Mouse (Mus musculus) hindbrain, embryonic 15.5 days (tissue): ENCODE results near the gene Samd8. TPM values are rescaled to one million over a fixed set of nuclear protein-coding genes. Genes with fewer than 3 reads are reported as not detected.

Experiments used
- ATAC-seq: fragments of 200-750 bp; cut with Nextera tagmentation; 2 replicates; pipeline ENCODE4 v1.8.0; 2017; ENCODE audit warnings: low read depth, moderate number of reproducible peaks, moderate TSS enrichment; ENCODE audit not compliant: low FRiP score
- H3K27ac ChIP-seq: fragments of 300-500 bp; sonication (generic); replicated peaks from 2 replicates; pipeline ENCODE4 v1.5.1; 2015; ENCODE audit warnings: mild to moderate bottlenecking, inconsistent platforms
- H3K27me3 ChIP-seq: fragments of 300-500 bp; sonication (generic); 2 replicates; pipeline ENCODE4 v1.6.1; 2015; ENCODE audit warnings: control low read depth, inconsistent platforms
- H3K36me3 ChIP-seq: fragments of 300-500 bp; sonication (generic); 2 replicates; pipeline ENCODE4 v1.6.1; 2015; ENCODE audit warnings: control low read depth, inconsistent platforms
- H3K4me1 ChIP-seq: fragments of 300-500 bp; sonication (generic); replicated peaks from 2 replicates; pipeline ENCODE4 v1.6.1; 2015; ENCODE audit warnings: control low read depth, inconsistent platforms
- H3K4me2 ChIP-seq: fragments of 300-500 bp; sonication (generic); 2 replicates; pipeline ENCODE4 v1.6.1; 2015; ENCODE audit warnings: moderate library complexity, mild to moderate bottlenecking, inconsistent platforms
- H3K4me3 ChIP-seq: fragments of 300-500 bp; sonication (generic); 2 replicates; pipeline ENCODE4 v1.5.1; 2015; ENCODE audit warnings: mild to moderate bottlenecking, inconsistent platforms
- H3K9ac ChIP-seq: fragments of 300-500 bp; sonication (generic); 2 replicates; pipeline ENCODE4 v1.6.1; 2015; ENCODE audit warnings: inconsistent platforms
- H3K9me3 ChIP-seq: fragments of 300-500 bp; sonication (generic); 2 replicates; pipeline ENCODE4 v1.6.1; 2016; ENCODE audit warnings: control low read depth, inconsistent platforms
- WGBS: fragments of 180-500 bp; shearing (Covaris S2); methylation state at CpG from one replicate; pipeline ENCODE4 v1.1.7; 2015; 5-methylcytosine and 5-hydroxymethylcytosine counted together
- polyA plus RNA-seq: library from polyadenylated mRNA; unstranded; fragments of >200 nt; fragmentation: Nextera tagmentation; extraction: Ambion mirVana; gene quantifications from 2 replicates; pipeline ENCODE4 v1.2.1, GENCODE M21; 2015

The Samd8 gene
- polyA plus RNA-seq, 1 experiment from 2014 or later, result 21.3 TPM

DNA sequence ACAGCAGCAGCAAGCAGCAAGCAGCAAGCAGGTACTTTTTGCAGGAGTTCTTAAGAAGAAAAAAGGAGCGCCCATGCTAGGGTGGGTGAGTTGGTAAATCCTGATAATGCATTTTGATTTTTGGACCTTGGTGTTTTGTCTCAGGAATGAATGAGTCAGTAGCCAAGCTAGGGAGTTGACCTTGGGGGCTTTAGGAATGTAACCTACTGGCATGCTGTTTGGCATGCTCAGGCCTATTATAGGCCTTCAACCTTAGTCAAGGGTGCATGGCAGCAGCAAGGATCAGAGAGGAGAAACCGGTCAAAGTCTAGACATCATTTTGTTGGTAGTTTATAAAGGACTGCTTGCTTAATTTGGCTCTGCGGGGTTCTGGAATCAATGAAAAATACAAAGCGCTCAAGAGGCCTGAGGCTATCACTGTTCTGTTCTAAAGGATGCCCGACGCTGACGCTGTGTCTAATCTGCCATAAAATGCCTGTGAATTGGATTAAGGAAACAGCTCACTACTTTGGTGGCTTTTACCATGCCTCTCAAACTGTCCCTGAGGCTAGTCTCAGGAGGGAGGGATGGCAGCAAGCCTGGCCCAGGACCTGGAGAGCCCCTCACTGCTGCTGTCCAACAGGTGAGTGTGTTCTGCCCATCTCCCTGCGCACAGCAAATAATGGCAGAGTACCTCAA, 28.2 kb upstream of the Samd8 start:
- H3K4me1 ChIP-seq, result no peaks in the 10 kb centered on the region; the same call in 1 of the 2 replicates
- no peaks in the 10 kb centered on the region for H3K9me3 ChIP-seq
- H3K27me3 ChIP-seq, result no peaks in the 10 kb centered on the region
- H3K4me3 ChIP-seq, result no peak overlapping the region
- no peaks in the 10 kb centered on the region for H3K36me3 ChIP-seq
- WGBS, result 53% methylated on average over 8 of the region's 8 CpGs
- no peak overlapping the region for H3K27ac ChIP-seq
- ATAC-seq, result no peak
- no peak overlapping the region for H3K9ac ChIP-seq
- H3K4me2 ChIP-seq, result no peak overlapping the region

DNA sequence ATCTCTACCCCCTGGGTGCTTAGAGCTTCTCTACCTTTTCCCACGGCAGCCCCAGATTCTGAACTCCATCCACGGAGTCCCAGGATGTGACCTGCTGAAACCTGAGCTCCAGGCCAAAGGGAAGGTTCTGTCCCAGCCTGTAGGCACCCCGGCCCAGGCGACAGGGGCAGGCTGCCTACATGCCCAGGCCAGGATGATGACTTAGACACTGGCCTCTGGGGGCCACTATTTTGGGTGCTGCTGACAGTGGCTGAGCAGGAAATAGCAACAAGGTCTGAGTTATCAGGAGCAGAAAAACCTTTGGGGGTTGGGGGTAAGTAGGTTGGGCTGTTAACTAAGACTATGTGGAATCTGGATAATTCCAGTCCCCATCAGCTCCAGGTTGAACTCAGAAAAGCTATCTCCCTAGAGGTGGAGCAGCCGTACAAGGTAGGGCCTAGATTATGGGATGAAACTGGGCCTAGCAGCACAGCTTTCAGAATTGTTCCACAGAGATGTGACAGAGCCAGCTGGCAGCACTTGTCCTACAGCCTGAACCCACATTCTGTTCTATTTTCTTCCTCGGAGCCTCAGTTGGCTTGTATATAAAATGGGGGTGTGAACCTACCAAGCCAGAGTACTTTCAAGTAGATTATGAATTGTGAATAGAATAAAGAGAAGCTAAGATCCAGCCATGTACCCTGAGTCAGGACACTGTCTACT, 21.1 kb upstream of the Samd8 start:
- no peak overlapping the region for H3K4me3 ChIP-seq
- no peak overlapping the region for H3K27ac ChIP-seq
- H3K9me3 ChIP-seq, result no peaks in the 10 kb centered on the region
- H3K36me3 ChIP-seq, result no peaks in the 10 kb centered on the region
- H3K9ac ChIP-seq, result no peak overlapping the region
- H3K4me1 ChIP-seq, result no peaks in the 10 kb centered on the region
- no peaks in the 10 kb centered on the region for H3K27me3 ChIP-seq
- no peak for ATAC-seq
- no peak overlapping the region for H3K4me2 ChIP-seq
- 81% methylated on average over 6 of the region's 6 CpGs for WGBS

DNA sequence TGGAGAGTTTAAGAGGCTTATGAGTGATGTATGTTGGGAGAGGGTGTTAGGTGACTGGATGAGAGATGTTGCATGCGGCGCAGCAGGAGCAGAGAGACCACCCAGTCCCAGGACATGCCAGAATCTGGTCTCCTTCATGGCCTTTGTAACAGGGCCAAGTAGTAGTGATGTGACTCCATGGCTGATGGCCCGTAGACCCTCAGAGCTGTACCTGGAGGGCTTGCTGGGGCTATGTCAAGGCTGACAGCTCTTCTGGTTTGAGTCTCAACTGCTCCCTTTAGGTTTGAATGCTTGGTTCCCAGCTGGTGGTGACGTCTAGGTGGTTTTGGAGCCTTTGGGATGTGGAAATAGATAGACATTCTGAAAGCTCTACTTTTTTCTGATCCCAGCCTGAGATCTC, 20.4 kb upstream of the Samd8 start:
- H3K4me1 ChIP-seq, result no peaks in the 10 kb centered on the region
- H3K36me3 ChIP-seq, result no peaks in the 10 kb centered on the region
- H3K27ac ChIP-seq, result no peak overlapping the region
- no peaks in the 10 kb centered on the region for H3K27me3 ChIP-seq
- ATAC-seq, result no peak
- no peaks in the 10 kb centered on the region for H3K9me3 ChIP-seq
- H3K4me3 ChIP-seq, result no peak overlapping the region
- H3K4me2 ChIP-seq, result no peak overlapping the region
- no peak overlapping the region for H3K9ac ChIP-seq
- 94% methylated on average over 4 of the region's 4 CpGs for WGBS

DNA sequence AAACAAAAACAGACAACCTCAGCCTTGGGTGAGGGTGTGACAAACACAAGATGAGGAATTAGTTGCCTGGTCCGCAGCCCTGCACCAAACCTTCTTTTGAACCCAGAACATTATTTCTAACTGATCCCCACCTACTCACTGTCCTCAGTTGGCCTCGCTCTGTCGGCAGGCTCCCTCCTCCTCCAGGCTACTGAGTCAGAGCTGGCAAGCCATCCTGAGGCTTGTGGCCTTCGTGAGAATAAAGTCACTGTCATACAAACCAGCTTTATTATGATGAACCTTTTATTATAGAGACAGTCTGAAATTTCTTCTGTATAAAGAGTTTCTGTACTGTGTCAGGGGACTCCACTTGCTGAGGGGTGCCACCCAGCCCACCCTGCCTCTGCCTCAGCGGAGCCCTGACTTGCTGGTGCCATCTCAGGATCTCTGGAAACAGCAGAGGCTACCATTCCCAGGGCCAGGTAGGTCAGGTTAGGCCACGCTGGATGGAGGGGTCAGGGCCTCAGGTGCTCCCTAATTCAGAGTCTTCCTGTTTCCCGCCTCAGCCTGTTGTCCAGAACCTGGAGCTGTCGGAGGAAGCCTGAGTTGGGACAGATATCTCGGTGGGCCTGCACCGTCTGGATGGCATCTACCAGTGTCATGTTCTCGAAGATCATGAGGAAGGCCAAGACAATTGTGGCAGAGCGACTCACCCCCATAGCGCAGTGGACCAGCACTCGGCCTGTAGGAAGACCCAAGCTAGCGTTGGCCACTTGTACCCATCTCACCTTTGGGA, 17.0 kb upstream of the Samd8 start:
- Histone ChIP-seq H3K4me3 (no peak overlapping the region), H3K4me1 (no peaks in the 10 kb centered on the region), H3K9ac (no peak overlapping the region), H3K27ac (no peak overlapping the region), H3K36me3 (no peaks in the 10 kb centered on the region), H3K4me2 (no peak overlapping the region), H3K9me3 (no peaks in the 10 kb centered on the region), H3K27me3 (no peaks in the 10 kb centered on the region)
- ATAC-seq, result no peak
- 93% methylated on average over 15 of the region's 15 CpGs for WGBS

DNA sequence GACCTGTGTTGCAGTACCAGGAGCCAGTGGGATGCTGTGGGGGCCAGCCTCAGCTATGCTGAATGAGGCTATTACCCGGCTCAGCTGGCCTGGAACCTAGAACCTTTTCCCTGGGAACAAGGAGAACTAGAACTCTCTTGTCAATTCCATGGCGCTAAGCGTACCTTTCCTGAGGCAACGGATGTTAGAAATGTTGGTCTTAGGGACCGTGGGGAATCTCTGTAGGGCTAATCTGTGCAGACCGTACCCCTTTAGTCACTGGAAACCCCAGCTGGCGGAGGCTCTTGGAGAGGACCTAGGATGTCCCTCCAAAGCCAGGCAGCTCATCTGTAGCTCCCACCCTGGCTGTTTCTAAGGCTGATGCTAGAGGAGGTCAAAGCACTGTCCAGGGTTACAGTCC, 10.0 kb upstream of the Samd8 start:
- no peak overlapping the region for H3K4me3 ChIP-seq
- no peak for ATAC-seq
- H3K9ac ChIP-seq, result no peak overlapping the region
- H3K4me1 ChIP-seq, result no peaks in the 10 kb centered on the region
- no peaks in the 10 kb centered on the region for H3K36me3 ChIP-seq
- H3K9me3 ChIP-seq, result no peaks in the 10 kb centered on the region
- H3K27me3 ChIP-seq, result no peaks in the 10 kb centered on the region
- no peak overlapping the region for H3K27ac ChIP-seq
- H3K4me2 ChIP-seq, result no peak overlapping the region
- WGBS, result 87% methylated on average over 7 of the region's 7 CpGs

DNA sequence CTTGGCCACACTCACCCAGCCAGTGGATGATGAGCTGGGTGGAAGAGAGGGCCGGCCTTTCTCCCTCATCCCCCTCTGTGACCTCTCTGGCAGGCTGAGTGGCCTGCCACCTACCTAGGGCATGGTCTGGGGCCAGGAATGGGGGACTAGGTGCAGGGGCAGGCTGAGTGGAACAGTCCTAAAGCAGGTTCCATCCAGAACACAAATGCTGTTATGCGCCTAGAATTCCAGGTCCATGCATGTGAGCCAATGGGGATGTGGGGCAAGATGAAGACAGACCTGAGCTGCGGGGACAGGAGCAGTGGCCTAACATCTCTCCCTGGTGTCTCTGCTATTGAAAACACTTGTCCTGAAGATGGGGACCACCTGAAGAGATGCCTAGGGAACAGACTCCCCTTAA, 9.0 kb upstream of the Samd8 start:
- H3K27ac ChIP-seq, result no peak overlapping the region
- H3K4me2 ChIP-seq, result no peak overlapping the region
- H3K4me3 ChIP-seq, result no peak overlapping the region
- 94% methylated on average over 3 of the region's 3 CpGs for WGBS
- no peak overlapping the region for H3K9ac ChIP-seq
- H3K4me1 ChIP-seq, result no peaks in the 10 kb centered on the region
- no peaks in the 10 kb centered on the region for H3K27me3 ChIP-seq
- H3K9me3 ChIP-seq, result no peaks in the 10 kb centered on the region
- no peaks in the 10 kb centered on the region for H3K36me3 ChIP-seq
- peak; percentile 28; the same call in 1 of the 2 replicates for ATAC-seq

DNA sequence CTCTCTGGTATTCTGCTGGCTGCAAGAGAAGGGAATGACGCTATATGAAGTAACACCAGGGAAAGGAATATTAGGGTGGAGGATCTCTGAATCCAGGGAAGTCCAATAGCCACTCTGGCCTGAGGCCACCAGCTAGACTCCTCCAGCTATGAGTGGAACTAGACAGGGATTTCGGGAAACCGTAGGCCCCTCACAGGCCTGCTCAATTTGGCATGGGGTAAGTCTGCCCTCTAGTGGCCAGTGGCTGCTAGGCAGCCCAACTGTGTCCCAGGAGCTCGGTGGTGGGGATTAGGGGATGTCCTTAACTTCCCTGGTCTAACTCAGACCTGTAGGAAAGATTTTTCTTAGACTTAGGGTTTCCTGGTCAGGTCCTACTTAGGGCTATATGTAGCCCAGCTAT, 8.5 kb upstream of the Samd8 start:
- H3K36me3 ChIP-seq, result no peaks in the 10 kb centered on the region
- H3K4me2 ChIP-seq, result no peak overlapping the region
- WGBS, result 17% methylated on average over 4 of the region's 4 CpGs
- no peak overlapping the region for H3K27ac ChIP-seq
- no peaks in the 10 kb centered on the region for H3K4me1 ChIP-seq
- H3K9me3 ChIP-seq, result no peaks in the 10 kb centered on the region
- no peak overlapping the region for H3K9ac ChIP-seq
- peak; percentile 78 for ATAC-seq
- H3K4me3 ChIP-seq, result no peak overlapping the region
- H3K27me3 ChIP-seq, result no peaks in the 10 kb centered on the region

DNA sequence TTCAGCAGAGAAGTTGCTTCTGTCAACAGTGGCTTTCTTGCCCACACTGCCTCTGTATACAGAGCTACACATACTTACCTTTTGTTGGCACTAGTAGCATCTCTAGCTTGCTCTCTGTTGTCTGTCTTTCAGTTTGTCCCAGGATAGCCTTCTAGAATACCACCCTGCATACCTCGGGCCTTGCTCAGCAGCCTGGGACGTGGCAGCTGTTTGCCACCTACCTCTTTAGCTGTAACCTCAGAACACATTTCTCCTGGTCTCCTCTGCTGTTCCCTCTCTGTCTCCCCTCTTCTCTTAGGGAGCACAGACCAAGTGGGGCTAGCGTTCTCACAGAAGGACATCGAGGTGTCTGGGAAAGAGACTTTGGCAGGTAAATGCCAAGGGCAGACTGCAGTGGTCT, 7.9 kb upstream of the Samd8 start:
- no peaks in the 10 kb centered on the region for H3K9me3 ChIP-seq
- no peak overlapping the region for H3K27ac ChIP-seq
- H3K36me3 ChIP-seq, result no peaks in the 10 kb centered on the region
- no peak for ATAC-seq
- no peaks in the 10 kb centered on the region for H3K4me1 ChIP-seq
- H3K27me3 ChIP-seq, result no peaks in the 10 kb centered on the region
- no peak overlapping the region for H3K4me2 ChIP-seq
- 94% methylated on average over 4 of the region's 4 CpGs for WGBS
- no peak overlapping the region for H3K9ac ChIP-seq
- H3K4me3 ChIP-seq, result no peak overlapping the region

DNA sequence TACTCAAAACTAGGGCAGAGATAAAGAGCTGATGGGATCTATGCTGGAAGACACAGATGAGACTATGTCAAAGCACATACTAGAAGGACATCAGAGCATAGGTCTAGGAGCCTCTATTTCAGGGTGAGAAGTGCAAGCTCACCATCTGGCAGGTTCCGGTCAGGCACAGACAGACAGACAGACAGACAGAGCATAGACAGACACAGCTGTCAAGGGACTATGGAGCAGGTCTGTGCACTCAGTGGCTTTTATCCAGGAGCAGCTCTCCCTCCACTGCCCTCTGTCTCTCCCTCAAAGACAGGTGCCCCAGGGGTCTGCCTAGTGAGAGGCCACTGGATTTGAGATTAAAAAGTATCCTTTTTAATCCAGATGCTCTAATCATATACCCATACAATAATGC, 6.2 kb upstream of the Samd8 start:
- Histone ChIP-seq H3K27me3 (no peaks in the 10 kb centered on the region), H3K9me3 (no peaks in the 10 kb centered on the region), H3K4me3 (no peak overlapping the region), H3K36me3 (no peaks in the 10 kb centered on the region), H3K4me2 (no peak overlapping the region), H3K4me1 (no peaks in the 10 kb centered on the region), H3K9ac (no peak overlapping the region), H3K27ac (no peak overlapping the region)
- no peak for ATAC-seq
- WGBS, result 95% methylated on average over 1 of the region's 1 CpGs

DNA sequence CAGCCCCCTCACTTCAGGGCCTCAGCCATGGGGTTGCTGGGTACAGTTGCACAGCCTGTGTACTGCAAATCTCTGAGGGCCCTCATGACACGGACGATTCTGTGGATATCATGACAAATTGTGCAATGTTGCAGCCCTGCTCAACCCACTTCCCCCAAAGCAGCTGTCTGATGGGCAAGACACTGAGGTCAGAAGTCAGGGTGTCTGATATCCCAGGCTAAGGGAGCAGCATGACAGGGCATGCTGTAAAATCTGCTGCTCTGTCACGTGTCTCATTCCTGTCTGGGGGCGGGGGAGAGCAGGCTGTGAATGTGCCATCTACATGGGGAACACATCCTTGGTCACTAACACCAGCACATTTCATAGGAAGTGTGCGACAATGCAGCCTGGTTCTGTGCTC, 5.2 kb upstream of the Samd8 start:
- WGBS, result 75% methylated on average over 5 of the region's 5 CpGs
- Histone ChIP-seq H3K36me3 (no peaks in the 10 kb centered on the region), H3K4me2 (no peak overlapping the region), H3K4me3 (no peak overlapping the region), H3K27me3 (no peaks in the 10 kb centered on the region), H3K4me1 (no peaks in the 10 kb centered on the region), H3K9me3 (no peaks in the 10 kb centered on the region), H3K27ac (no peak overlapping the region), H3K9ac (no peak overlapping the region)
- ATAC-seq, result no peak

DNA sequence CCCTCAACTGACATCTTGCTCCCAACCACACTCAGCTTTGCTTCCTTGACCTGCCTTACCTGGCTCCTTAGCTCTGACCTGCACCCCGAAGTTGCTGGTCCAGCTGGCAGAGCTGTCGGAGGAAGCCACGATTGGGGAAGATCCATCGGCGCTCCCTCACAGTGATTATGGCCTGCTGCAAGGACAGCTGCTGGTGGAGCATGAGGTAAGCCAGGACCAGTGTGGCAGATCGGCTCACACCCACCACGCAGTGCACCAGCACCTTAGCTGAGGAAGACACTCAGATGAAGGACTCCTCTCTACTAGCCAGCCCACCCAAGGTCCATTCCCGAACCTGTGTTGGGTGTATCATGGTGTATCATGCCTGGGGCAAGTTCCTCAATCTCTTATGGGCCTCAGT, 4.1 kb upstream of the Samd8 start:
- Histone ChIP-seq H3K36me3 (no peaks in the 10 kb centered on the region), H3K4me3 (no peak overlapping the region), H3K27ac (no peak overlapping the region), H3K9ac (no peak overlapping the region), H3K4me1 (no peaks in the 10 kb centered on the region), H3K27me3 (no peaks in the 10 kb centered on the region), H3K9me3 (no peaks in the 10 kb centered on the region), H3K4me2 (no peak overlapping the region)
- ATAC-seq, result no peak
- WGBS, result 91% methylated on average over 8 of the region's 8 CpGs

DNA sequence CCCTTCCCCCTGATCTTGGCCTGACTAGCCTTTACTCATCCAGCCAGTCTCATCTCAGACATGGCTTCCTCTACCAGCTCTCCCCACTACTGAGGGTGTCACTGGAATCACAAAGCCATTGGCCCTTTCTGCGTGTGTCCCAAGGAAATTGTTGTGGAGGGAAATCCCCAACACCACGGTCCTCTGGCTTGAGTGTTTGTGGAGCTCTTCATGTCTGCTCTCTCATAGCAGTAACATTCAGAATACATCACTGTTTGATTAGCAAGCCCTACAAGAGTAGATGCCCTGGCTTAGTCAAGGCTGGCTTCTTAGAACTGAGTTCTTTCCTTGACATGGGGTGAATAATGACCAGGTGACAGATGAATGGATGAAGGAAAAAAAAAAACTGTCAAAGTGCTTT, 3.5 kb upstream of the Samd8 start:
- H3K4me1 ChIP-seq, result peaks cover 3% of the 10 kb centered on the region
- WGBS, result 89% methylated on average over 2 of the region's 2 CpGs

More for the DNA sequence above, 3.5 kb upstream of the Samd8 start:
- Histone ChIP-seq H3K4me2 (no peak overlapping the region), H3K27me3 (no peaks in the 10 kb centered on the region), H3K9me3 (no peaks in the 10 kb centered on the region), H3K9ac (no peak overlapping the region), H3K4me3 (no peak overlapping the region), H3K36me3 (no peaks in the 10 kb centered on the region), H3K27ac (no peak overlapping the region)
- ATAC-seq, result no peak
